Mouse (Mus musculus): Measurements from ENCODE around the gene Polr2l.

Polr2l gene

GRCm38 (mm10) chr7:141468522-141469211 lies 6.3 kb downstream of the Polr2l start:
- Histone ChIP-seq H3K9me3 (ENCODE audit: low read length) (no peaks in the 10 kb centered on the region), H3K4me1 (replicated peaks; ENCODE audit: low read depth, low read length) (peaks cover 95% of the 10 kb centered on the region), H3K27me3 (ENCODE audit: insufficient read depth, low read length) (peaks cover 28% of the 10 kb centered on the region), H3K36me3 (ENCODE audit: insufficient read depth, low read length) (peaks cover 47% of the 10 kb centered on the region), H3K4me3 (replicated peaks; ENCODE audit: low read length) (peak overlapping the region; percentile 93)
- no peak for TF ChIP-seq POU5F1 (IDR thresholded peaks at IDR 0.05; ENCODE audit: borderline replicate concordance, low read length)
- TF ChIP-seq NANOG (IDR thresholded peaks at IDR 0.05; ENCODE audit: borderline replicate concordance, low read length): no peak
- TF ChIP-seq CTCF (conservative IDR thresholded peaks at IDR 0.05; ENCODE audit: low read length): peak; percentile 22; the same call in 1 of the 2 replicates

GRCm38 (mm10) chr7:141468164-141468521 lies 6.8 kb downstream of the Polr2l start:
- Histone ChIP-seq H3K4me3 (replicated peaks; ENCODE audit: low read length) (peak overlapping the region; percentile 93), H3K36me3 (ENCODE audit: insufficient read depth, low read length) (peaks cover 41% of the 10 kb centered on the region), H3K9me3 (ENCODE audit: low read length) (no peaks in the 10 kb centered on the region), H3K27me3 (ENCODE audit: insufficient read depth, low read length) (peaks cover 33% of the 10 kb centered on the region), H3K4me1 (replicated peaks; ENCODE audit: low read depth, low read length) (peaks cover 95% of the 10 kb centered on the region)
- TF ChIP-seq POU5F1 (IDR thresholded peaks at IDR 0.05; ENCODE audit: borderline replicate concordance, low read length) (no peak), CTCF (conservative IDR thresholded peaks at IDR 0.05; ENCODE audit: low read length) (no peak), NANOG (IDR thresholded peaks at IDR 0.05; ENCODE audit: borderline replicate concordance, low read length) (no peak)

- no peaks in the 10 kb centered on the region for H3K9me3 ChIP-seq (ENCODE audit: low read length)
- H3K27me3 ChIP-seq (ENCODE audit: insufficient read depth, low read length): peaks cover 41% of the 10 kb centered on the region
- peaks cover 91% of the 10 kb centered on the region for H3K4me1 ChIP-seq (replicated peaks; ENCODE audit: low read depth, low read length)
- TF ChIP-seq POU5F1 (IDR thresholded peaks at IDR 0.05; ENCODE audit: borderline replicate concordance, low read length) (no peak), NANOG (IDR thresholded peaks at IDR 0.05; ENCODE audit: borderline replicate concordance, low read length) (no peak), CTCF (conservative IDR thresholded peaks at IDR 0.05; ENCODE audit: low read length) (no peak)
- H3K36me3 ChIP-seq (ENCODE audit: insufficient read depth, low read length): peaks cover 34% of the 10 kb centered on the region
- peak within 1 kb of the TSS; percentile 93 for H3K4me3 ChIP-seq (replicated peaks; ENCODE audit: low read length)
Measured at GRCm38 (mm10) chr7:141467230-141468030, 7.5 kb downstream of the Polr2l start, which contains the start of gene Cd151. Gene Cd151, plus strand, starts transcription at chr7:141467392.

GRCm38 (mm10) chr7:141466607-141467148 lies 8.3 kb downstream of the Polr2l start:
- no peaks in the 10 kb centered on the region for H3K9me3 ChIP-seq (ENCODE audit: low read length)
- H3K36me3 ChIP-seq (ENCODE audit: insufficient read depth, low read length): peaks cover 27% of the 10 kb centered on the region
- peak overlapping the region; percentile 93 for H3K4me3 ChIP-seq (replicated peaks; ENCODE audit: low read length)
- no peak for TF ChIP-seq POU5F1 (IDR thresholded peaks at IDR 0.05; ENCODE audit: borderline replicate concordance, low read length)
- no peak for TF ChIP-seq NANOG (IDR thresholded peaks at IDR 0.05; ENCODE audit: borderline replicate concordance, low read length)
- TF ChIP-seq CTCF (conservative IDR thresholded peaks at IDR 0.05; ENCODE audit: low read length): no peak
- H3K27me3 ChIP-seq (ENCODE audit: insufficient read depth, low read length): peaks cover 47% of the 10 kb centered on the region
- H3K4me1 ChIP-seq (replicated peaks; ENCODE audit: low read depth, low read length): peaks cover 91% of the 10 kb centered on the region

- peaks cover 54% of the 10 kb centered on the region for H3K27me3 ChIP-seq (ENCODE audit: insufficient read depth, low read length)
- no peaks in the 10 kb centered on the region for H3K9me3 ChIP-seq (ENCODE audit: low read length)
- peaks cover 21% of the 10 kb centered on the region for H3K36me3 ChIP-seq (ENCODE audit: insufficient read depth, low read length)
- no peak for TF ChIP-seq NANOG (IDR thresholded peaks at IDR 0.05; ENCODE audit: borderline replicate concordance, low read length)
- TF ChIP-seq CTCF (conservative IDR thresholded peaks at IDR 0.05; ENCODE audit: low read length): no peak
- no peak for TF ChIP-seq POU5F1 (IDR thresholded peaks at IDR 0.05; ENCODE audit: borderline replicate concordance, low read length)
- H3K4me1 ChIP-seq (replicated peaks; ENCODE audit: low read depth, low read length): peaks cover 90% of the 10 kb centered on the region
- no peak overlapping the region for H3K4me3 ChIP-seq (replicated peaks; ENCODE audit: low read length)
Measured at GRCm38 (mm10) chr7:141466045-141466394, 8.9 kb downstream of the Polr2l start.

- peak overlapping the region; percentile 72; the same call in 1 of the 2 replicates for H3K4me3 ChIP-seq (replicated peaks; ENCODE audit: low read length)
- TF ChIP-seq CTCF (conservative IDR thresholded peaks at IDR 0.05; ENCODE audit: low read length) (no peak), NANOG (IDR thresholded peaks at IDR 0.05; ENCODE audit: borderline replicate concordance, low read length) (no peak), POU5F1 (IDR thresholded peaks at IDR 0.05; ENCODE audit: borderline replicate concordance, low read length) (no peak)
- peaks cover 16% of the 10 kb centered on the region for H3K36me3 ChIP-seq (ENCODE audit: insufficient read depth, low read length)
- peaks cover 59% of the 10 kb centered on the region for H3K27me3 ChIP-seq (ENCODE audit: insufficient read depth, low read length)
- peaks cover 90% of the 10 kb centered on the region for H3K4me1 ChIP-seq (replicated peaks; ENCODE audit: low read depth, low read length)
- H3K9me3 ChIP-seq (ENCODE audit: low read length): no peaks in the 10 kb centered on the region
Measured at GRCm38 (mm10) chr7:141465388-141466044, 9.4 kb downstream of the Polr2l start.

DNA sequence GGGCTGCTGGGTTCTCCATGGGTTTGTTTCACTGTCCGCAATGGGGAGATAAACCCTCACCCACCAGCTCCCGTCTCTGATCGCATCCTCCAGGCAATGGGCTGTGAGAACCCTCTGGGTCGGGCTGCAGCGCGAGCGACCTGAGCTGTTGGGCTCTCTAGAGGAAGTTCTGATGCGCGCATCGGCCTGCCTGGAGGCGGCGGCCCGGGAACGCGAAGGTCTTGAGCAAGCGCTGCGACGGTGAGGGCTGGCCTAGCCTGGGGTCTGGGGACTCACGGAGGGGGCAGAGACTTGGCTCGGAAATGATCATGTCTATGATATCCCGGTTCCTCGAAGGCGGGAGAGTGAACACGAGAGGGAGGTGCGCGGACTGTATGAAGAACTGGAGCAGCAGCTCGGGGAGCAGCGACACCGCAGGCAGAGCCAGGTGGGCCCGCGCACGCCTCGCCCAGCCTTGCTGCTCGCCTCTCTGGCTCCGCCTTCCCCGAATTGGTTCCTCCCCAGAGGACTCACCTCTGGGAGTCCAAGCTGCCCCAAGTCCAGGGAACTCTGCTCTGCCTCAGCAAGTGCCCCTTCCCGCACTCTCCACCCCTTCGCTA lies 10.2 kb downstream of the Polr2l start:
- H3K9me3 ChIP-seq (ENCODE audit: low read length): no peaks in the 10 kb centered on the region
- H3K36me3 ChIP-seq (ENCODE audit: insufficient read depth, low read length): peaks cover 8% of the 10 kb centered on the region
- H3K4me3 ChIP-seq (replicated peaks; ENCODE audit: low read length): peak overlapping the region; percentile 72
- TF ChIP-seq NANOG (IDR thresholded peaks at IDR 0.05; ENCODE audit: borderline replicate concordance, low read length) (no peak), CTCF (conservative IDR thresholded peaks at IDR 0.05; ENCODE audit: low read length) (no peak), POU5F1 (IDR thresholded peaks at IDR 0.05; ENCODE audit: borderline replicate concordance, low read length) (no peak)
- H3K4me1 ChIP-seq (replicated peaks; ENCODE audit: low read depth, low read length): peaks cover 90% of the 10 kb centered on the region
- H3K27me3 ChIP-seq (ENCODE audit: insufficient read depth, low read length): peaks cover 66% of the 10 kb centered on the region
